Mouse (Mus musculus): Measurements from ENCODE around the gene Utp6. TPM values are rescaled to one million over a fixed set of nuclear protein-coding genes. Genes with fewer than 3 reads are reported as not detected.

Utp6 gene
- polyA plus RNA-seq, 2 experiments, result 29.9 to 54.8 TPM

DNA sequence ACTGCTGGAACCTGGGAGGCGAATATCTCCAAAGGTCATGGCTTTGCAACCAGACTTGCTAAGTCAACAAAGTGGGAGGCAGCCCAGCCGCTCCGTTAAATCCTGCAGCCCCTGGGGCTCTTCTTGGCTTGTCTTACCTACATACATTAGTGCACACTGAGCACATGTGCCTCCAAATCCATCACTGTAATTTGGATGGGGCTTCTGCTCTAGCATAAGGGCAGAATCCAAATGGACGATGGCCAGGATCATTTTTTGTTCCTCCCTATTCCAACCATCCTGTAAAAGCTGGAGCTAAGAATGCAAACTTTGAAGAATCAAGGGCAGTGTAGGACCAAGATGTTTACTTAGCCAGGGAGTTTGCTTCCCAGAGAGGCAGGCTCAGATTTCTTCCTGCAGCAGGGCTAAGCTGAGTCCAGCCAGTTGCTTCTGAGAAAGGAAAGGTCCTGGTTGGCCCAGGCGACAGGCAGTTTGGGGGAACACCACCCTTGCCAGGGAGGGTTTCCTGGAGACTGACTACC is 41.6 kb downstream of the Utp6 start:
- Histone ChIP-seq H3K4me3 (replicated peaks; ENCODE audit: low read length) (no peak overlapping the region), H3K36me3 (ENCODE audit: control insufficient read depth, insufficient read depth, low read length) (no peaks in the 10 kb centered on the region), H3K9me3 (ENCODE audit: control insufficient read depth, low read length) (no peaks in the 10 kb centered on the region), H3K9ac (ENCODE audit: low read depth, low read length, severe bottlenecking) (no peak overlapping the region), H3K27me3 (ENCODE audit: control insufficient read depth, insufficient read depth, low read length) (no peaks in the 10 kb centered on the region), H3K4me2 (replicated peaks; ENCODE audit: low read depth, low read length, severe bottlenecking) (peak overlapping the region; percentile 34), H3K27ac (replicated peaks; ENCODE audit: low read depth, low read length) (peak overlapping the region; percentile 1; the same call in 1 of the 2 replicates), H3K4me1 (ENCODE audit: control insufficient read depth, insufficient read depth, low read length) (no peaks in the 10 kb centered on the region)
- peak; percentile 71 for DNase-seq (ENCODE audit: low spot score)
- peak; percentile 41; the same call in 1 of the 2 replicates for ATAC-seq (ENCODE audit: low FRiP score, low read depth)
- no peak for TF ChIP-seq POLR2A (IDR thresholded peaks at IDR 0.05; ENCODE audit: borderline replicate concordance, extremely low read depth, insufficient read depth, insufficient read length)
- 39% methylated on average over 5 of the region's 5 CpGs for WGBS

DNA sequence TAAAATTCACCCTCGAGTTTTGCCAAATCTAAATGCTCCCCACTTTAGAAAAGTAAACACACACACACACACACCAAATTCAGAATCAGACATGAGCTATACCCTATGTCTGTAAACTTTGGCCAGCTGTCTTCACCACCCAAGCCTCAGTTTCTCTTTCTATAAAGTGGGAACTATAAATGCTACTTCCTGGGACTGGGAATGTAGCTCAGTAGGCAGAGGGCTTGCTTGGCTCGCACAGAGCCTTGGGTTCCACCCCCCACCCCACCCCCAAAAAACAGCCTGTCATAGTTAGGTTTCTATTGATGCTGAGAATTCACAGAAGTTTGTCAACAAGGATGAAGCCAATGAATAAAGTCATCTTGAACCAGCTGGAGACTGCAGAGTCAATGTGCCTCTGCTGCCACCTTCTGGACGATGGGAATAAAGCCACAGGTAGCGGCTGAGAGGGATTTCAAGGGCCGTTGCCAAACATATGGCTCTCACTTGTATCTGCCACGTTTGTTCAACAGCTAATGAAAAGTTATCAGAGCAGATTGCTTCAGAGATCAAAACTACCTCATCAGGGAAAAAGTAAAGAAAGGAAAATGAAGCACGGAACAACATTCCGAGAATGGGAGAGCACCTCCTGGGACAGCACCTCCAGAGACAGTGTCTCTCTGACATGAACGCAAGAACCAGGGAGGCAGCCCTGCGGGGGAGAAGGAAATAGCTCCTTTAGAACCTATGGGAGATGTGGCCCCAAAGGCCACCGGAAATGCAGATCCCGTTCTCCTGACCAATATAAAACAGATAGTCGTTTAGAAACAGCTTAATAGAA is 42.3 kb downstream of the Utp6 start:
- 17% methylated on average over 13 of the region's 13 CpGs for WGBS
- ATAC-seq (ENCODE audit: low FRiP score, low read depth), result peak; percentile 86
- peak; percentile 93 for DNase-seq (ENCODE audit: low spot score)
- H3K27me3 ChIP-seq (ENCODE audit: control insufficient read depth, insufficient read depth, low read length), result no peaks in the 10 kb centered on the region
- no peak overlapping the region for H3K4me3 ChIP-seq (replicated peaks; ENCODE audit: low read length)
- no peaks in the 10 kb centered on the region for H3K4me1 ChIP-seq (ENCODE audit: control insufficient read depth, insufficient read depth, low read length)
- no peaks in the 10 kb centered on the region for H3K36me3 ChIP-seq (ENCODE audit: control insufficient read depth, insufficient read depth, low read length)
- no peaks in the 10 kb centered on the region for H3K9me3 ChIP-seq (ENCODE audit: control insufficient read depth, low read length)
- H3K9ac ChIP-seq (ENCODE audit: low read depth, low read length, severe bottlenecking), result no peak overlapping the region
- TF ChIP-seq POLR2A (IDR thresholded peaks at IDR 0.05; ENCODE audit: borderline replicate concordance, extremely low read depth, insufficient read depth, insufficient read length), result peak; percentile 30; the same call in 1 of the 2 replicates
- peak overlapping the region; percentile 34 for H3K4me2 ChIP-seq (replicated peaks; ENCODE audit: low read depth, low read length, severe bottlenecking)
- no peak overlapping the region for H3K27ac ChIP-seq (replicated peaks; ENCODE audit: low read depth, low read length)

DNA sequence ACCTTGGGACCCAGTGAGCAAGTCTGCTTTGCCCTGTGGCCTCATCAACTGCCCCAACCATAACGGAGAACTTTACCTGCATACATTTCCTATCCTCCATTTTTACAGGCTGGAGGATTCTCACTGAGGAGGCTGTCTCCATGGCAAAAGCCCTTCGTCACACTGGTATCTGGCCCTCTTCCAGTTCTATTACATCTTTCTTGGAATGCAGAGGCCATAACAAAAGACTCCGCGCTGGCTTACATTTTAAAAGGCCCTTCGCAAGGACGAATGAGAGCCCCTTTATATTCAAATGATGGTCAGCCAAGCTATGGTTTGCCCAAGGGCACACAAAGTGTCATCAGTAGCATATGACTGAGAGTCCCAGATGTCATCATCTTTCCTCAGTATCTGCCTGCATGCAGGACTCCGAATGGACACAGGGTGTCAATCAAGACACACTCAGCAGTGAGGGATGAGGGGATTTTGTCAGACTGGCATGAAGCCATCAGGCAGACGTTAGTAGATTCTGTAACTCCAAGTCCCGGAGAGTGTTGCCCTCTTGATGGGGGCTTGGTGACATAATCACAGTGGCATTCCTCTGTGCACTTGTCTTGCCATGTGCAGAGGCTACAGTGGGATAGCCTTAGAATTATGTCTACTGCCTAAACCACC is 46.4 kb downstream of the Utp6 start:
- H3K36me3 ChIP-seq (ENCODE audit: control insufficient read depth, insufficient read depth, low read length), result no peaks in the 10 kb centered on the region
- 71% methylated on average over 9 of the region's 9 CpGs for WGBS
- no peaks in the 10 kb centered on the region for H3K27me3 ChIP-seq (ENCODE audit: control insufficient read depth, insufficient read depth, low read length)
- TF ChIP-seq POLR2A (IDR thresholded peaks at IDR 0.05; ENCODE audit: borderline replicate concordance, extremely low read depth, insufficient read depth, insufficient read length), result no peak
- H3K27ac ChIP-seq (replicated peaks; ENCODE audit: low read depth, low read length), result no peak overlapping the region
- no peaks in the 10 kb centered on the region for H3K4me1 ChIP-seq (ENCODE audit: control insufficient read depth, insufficient read depth, low read length)
- no peaks in the 10 kb centered on the region for H3K9me3 ChIP-seq (ENCODE audit: control insufficient read depth, low read length)
- H3K4me2 ChIP-seq (replicated peaks; ENCODE audit: low read depth, low read length, severe bottlenecking), result no peak overlapping the region
- no peak overlapping the region for H3K4me3 ChIP-seq (replicated peaks; ENCODE audit: low read length)
- DNase-seq (ENCODE audit: low spot score), result no peak
- no peak overlapping the region for H3K9ac ChIP-seq (ENCODE audit: low read depth, low read length, severe bottlenecking)
- ATAC-seq (ENCODE audit: low FRiP score, low read depth), result no peak

DNA sequence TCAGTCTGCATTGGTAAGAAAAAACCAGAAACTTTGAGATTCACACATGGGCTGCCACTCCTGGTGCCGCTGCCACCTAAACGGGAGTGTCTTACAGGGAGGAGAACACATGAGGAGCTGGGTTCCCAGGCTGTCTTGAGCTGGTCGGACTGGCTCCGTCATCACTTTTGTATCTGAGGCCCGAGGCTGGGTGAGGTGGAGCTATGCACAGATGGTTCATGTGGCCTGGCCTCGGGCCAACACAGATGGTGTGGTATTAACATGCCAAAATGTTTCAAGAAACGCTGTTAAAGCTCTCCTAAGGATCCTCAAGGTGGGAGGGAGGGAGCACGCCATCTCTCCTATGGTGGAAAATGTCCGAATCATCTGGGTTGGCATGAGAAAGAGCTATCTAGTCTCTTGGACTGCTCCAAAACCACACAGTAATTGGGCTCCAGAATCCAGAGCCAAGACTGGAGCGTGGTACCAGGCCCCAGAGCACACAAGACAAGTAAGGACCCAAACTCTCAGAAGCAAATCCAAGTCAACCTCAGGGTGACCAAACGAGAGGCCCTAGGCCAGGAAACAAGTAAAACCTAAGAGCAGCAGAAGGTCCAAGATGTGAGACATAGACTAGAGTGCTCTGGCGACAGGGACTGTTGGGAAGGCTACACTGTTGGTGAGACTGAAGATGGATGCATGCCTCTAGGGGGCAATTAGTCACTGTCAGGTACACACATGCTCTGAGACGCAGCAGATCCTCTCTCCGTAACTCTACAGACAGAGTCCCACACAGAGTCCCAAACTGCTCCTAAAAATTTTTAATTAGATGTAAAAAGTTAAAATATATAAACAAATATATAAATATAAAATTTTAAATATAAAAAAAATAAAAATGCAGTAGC is 53.3 kb downstream of the Utp6 start:
- Histone ChIP-seq H3K27me3 (ENCODE audit: control insufficient read depth, insufficient read depth, low read length) (no peaks in the 10 kb centered on the region), H3K9ac (ENCODE audit: low read depth, low read length, severe bottlenecking) (no peak overlapping the region), H3K4me2 (replicated peaks; ENCODE audit: low read depth, low read length, severe bottlenecking) (no peak overlapping the region; the same call in 1 of the 2 replicates), H3K27ac (replicated peaks; ENCODE audit: low read depth, low read length) (no peak overlapping the region), H3K4me3 (replicated peaks; ENCODE audit: low read length) (no peak overlapping the region), H3K4me1 (ENCODE audit: control insufficient read depth, insufficient read depth, low read length) (peaks cover 11% of the 10 kb centered on the region), H3K9me3 (ENCODE audit: control insufficient read depth, low read length) (no peaks in the 10 kb centered on the region), H3K36me3 (ENCODE audit: control insufficient read depth, insufficient read depth, low read length) (no peaks in the 10 kb centered on the region)
- DNase-seq (ENCODE audit: low spot score), result peak; percentile 89
- 40% methylated on average over 14 of the region's 14 CpGs for WGBS
- TF ChIP-seq POLR2A (IDR thresholded peaks at IDR 0.05; ENCODE audit: borderline replicate concordance, extremely low read depth, insufficient read depth, insufficient read length), result no peak
- ATAC-seq (ENCODE audit: low FRiP score, low read depth), result peak; percentile 87

DNA sequence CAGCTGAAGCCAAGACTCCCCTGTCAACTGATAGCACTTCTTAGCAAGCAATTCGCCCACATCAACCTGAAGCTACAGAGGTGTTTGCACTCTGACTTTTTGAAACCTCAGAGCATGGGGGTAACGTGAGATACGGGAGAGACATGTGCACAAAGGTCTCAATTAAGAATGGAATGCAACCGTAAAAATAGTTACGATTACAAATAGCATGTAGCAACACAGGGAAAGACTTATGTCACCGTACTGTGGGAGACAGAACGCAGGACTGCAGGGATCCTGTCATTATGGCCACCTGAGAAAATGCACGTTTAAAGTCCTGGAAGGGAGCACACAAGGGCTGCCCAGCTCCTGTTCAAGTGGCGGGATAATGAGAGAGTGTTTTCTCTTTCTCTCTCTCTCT is 55.3 kb downstream of the Utp6 start:
- H3K27me3 ChIP-seq (ENCODE audit: control insufficient read depth, insufficient read depth, low read length), result no peaks in the 10 kb centered on the region
- H3K4me1 ChIP-seq (ENCODE audit: control insufficient read depth, insufficient read depth, low read length), result peaks cover 11% of the 10 kb centered on the region
- H3K27ac ChIP-seq (replicated peaks; ENCODE audit: low read depth, low read length), result no peak overlapping the region
- TF ChIP-seq POLR2A (IDR thresholded peaks at IDR 0.05; ENCODE audit: borderline replicate concordance, extremely low read depth, insufficient read depth, insufficient read length), result no peak
- H3K9ac ChIP-seq (ENCODE audit: low read depth, low read length, severe bottlenecking), result no peak overlapping the region
- no peak overlapping the region for H3K4me2 ChIP-seq (replicated peaks; ENCODE audit: low read depth, low read length, severe bottlenecking)
- no peak overlapping the region for H3K4me3 ChIP-seq (replicated peaks; ENCODE audit: low read length)
- ATAC-seq (ENCODE audit: low FRiP score, low read depth) (no peak), DNase-seq (ENCODE audit: low spot score) (no peak)
- no peaks in the 10 kb centered on the region for H3K36me3 ChIP-seq (ENCODE audit: control insufficient read depth, insufficient read depth, low read length)
- no peaks in the 10 kb centered on the region for H3K9me3 ChIP-seq (ENCODE audit: control insufficient read depth, low read length)
- 22% methylated on average over 9 of the region's 9 CpGs for WGBS

All from limb, embryonic 14.5 days (tissue).